ENCODE assay signal across 16 mouse cellular contexts in the genomic region with DNA sequence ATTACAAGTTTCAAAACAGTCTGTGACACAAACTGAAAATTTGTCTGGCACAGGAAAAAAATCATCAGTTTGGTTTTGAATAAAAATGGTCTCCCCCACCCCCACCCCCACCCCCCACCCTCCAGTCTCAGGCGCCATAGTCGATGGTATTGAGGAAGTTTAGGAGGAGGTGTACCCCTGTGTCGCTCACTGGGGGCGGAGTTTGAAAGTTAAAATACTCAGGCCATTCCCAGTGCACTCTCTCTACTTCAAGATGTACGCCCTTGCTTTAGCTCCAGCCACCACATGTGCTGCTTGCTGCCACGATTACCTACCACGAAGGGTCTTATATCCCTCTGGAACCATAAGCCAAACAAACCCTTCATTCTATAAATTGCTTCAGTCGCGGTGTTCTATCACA.
DNase-seq lines count a peak whose midpoint lies in the region; ATAC-seq and TF ChIP-seq lines count a peak whose summit lies in the region.
"Had no signal": no experiment of that assay in that cellular context is flagged by ENCODE, and none has a peak within 500 bp of the region (broad histone marks: within the 10 kb centered on the region; RNA-seq: fewer than 3 reads in every experiment).

No protein-coding gene starts in this region.

- no peak overlapping the region for H3K4me3 ChIP-seq in forebrain, embryonic 12.5 days (replicated peaks)
- H3K4me3 ChIP-seq in forebrain, embryonic 10.5 days: no peak overlapping the region
- H3K4me3 ChIP-seq in hindbrain, postnatal 0 days (ENCODE audit: low read length): no peak overlapping the region
- H3K4me3 ChIP-seq in hindbrain, embryonic 12.5 days: no peak overlapping the region
- peak overlapping the region; percentile 35 to 67 for H3K4me3 ChIP-seq in MEL (ENCODE audit: control insufficient read depth in 1 of 2, insufficient read depth in 1 of 2, low read depth in 2 of 2, low read length in 2 of 2)
- no peak overlapping the region for H3K4me3 ChIP-seq in midbrain, embryonic 15.5 days
- H3K4me3 ChIP-seq: embryonic facial prominence, embryonic 13.5 days; heart, embryonic 13.5 days; left cerebral cortex, adult 2 months; limb, embryonic 12.5 days; liver, embryonic 15.5 days; neural tube, embryonic 13.5 days had no signal

- TF ChIP-seq CTCF in hindbrain, postnatal 0 days (IDR thresholded peaks at IDR 0.05; ENCODE audit: low read depth): no peak
- no peak for TF ChIP-seq CTCF in MEL (IDR thresholded peaks at IDR 0.05 in 2 of 3, conservative IDR thresholded peaks at IDR 0.05 in 1 of 3; ENCODE audit: control insufficient read depth in 1 of 3, insufficient read depth in 1 of 3, low read depth in 2 of 3, low read length in 3 of 3, poor library complexity in 1 of 3, severe bottlenecking in 1 of 3)

- no peak for TF ChIP-seq EP300 in MEL (IDR thresholded peaks at IDR 0.05; ENCODE audit: low read depth in 1 of 2, low read length in 2 of 2)

- peak; percentile 39; the same call in 1 of the 2 replicates for ATAC-seq in forebrain, embryonic 12.5 days (ENCODE audit: low FRiP score)
- ATAC-seq in hindbrain, postnatal 0 days: peak; percentile 43; the same call in 1 of the 2 replicates
- no peak for ATAC-seq in hindbrain, embryonic 12.5 days (ENCODE audit: low FRiP score)
- ATAC-seq in midbrain, embryonic 15.5 days (replicated peaks): 0 out of 2 replicates have a peak, but pooled peaks have one; percentile 32

- no peaks in the 10 kb centered on the region for H3K27me3 ChIP-seq in forebrain, embryonic 12.5 days
- H3K27me3 ChIP-seq in forebrain, embryonic 10.5 days (ENCODE audit: poor library complexity, severe bottlenecking): no peaks in the 10 kb centered on the region
- H3K27me3 ChIP-seq in hindbrain, postnatal 0 days (ENCODE audit: insufficient read depth, low read length): no peaks in the 10 kb centered on the region
- H3K27me3 ChIP-seq in hindbrain, embryonic 12.5 days: no peaks in the 10 kb centered on the region
- H3K27me3 ChIP-seq in MEL (ENCODE audit: control insufficient read depth in 1 of 2, insufficient read depth in 2 of 2, low read length in 2 of 2): no peaks in the 10 kb centered on the region
- no peaks in the 10 kb centered on the region for H3K27me3 ChIP-seq in midbrain, embryonic 15.5 days (replicated peaks)
- H3K27me3 ChIP-seq: heart, embryonic 13.5 days; limb, embryonic 12.5 days; liver, embryonic 15.5 days; neural tube, embryonic 13.5 days; Patski had no signal

- H3K79me2 ChIP-seq in MEL (ENCODE audit: control insufficient read depth, insufficient read depth, low read length, poor library complexity): no peaks in the 10 kb centered on the region

- H3K36me3 ChIP-seq in forebrain, embryonic 12.5 days (replicated peaks): no peaks in the 10 kb centered on the region
- H3K36me3 ChIP-seq in forebrain, embryonic 10.5 days (replicated peaks): no peaks in the 10 kb centered on the region
- H3K36me3 ChIP-seq in hindbrain, postnatal 0 days (ENCODE audit: insufficient read depth, low read length): no peaks in the 10 kb centered on the region
- no peaks in the 10 kb centered on the region for H3K36me3 ChIP-seq in hindbrain, embryonic 12.5 days
- H3K36me3 ChIP-seq in MEL (ENCODE audit: control insufficient read depth in 1 of 2, insufficient read depth in 2 of 2, low read length in 2 of 2): peaks cover 0 to 13% of the 10 kb centered on the region in 2 experiments; a peak in 2 of 4 replicates
- no peaks in the 10 kb centered on the region for H3K36me3 ChIP-seq in midbrain, embryonic 15.5 days (replicated peaks)
- H3K36me3 ChIP-seq: embryonic facial prominence, embryonic 13.5 days; G1E; heart, embryonic 13.5 days; limb, embryonic 12.5 days; liver, embryonic 15.5 days; neural tube, embryonic 13.5 days had no signal

- 88% methylated on average over 9 of the region's 9 CpGs for WGBS in forebrain, embryonic 12.5 days
- WGBS in forebrain, embryonic 10.5 days: 90% methylated on average over 9 of the region's 9 CpGs
- 87% methylated on average over 9 of the region's 9 CpGs for WGBS in hindbrain, postnatal 0 days
- 90% methylated on average over 9 of the region's 9 CpGs for WGBS in hindbrain, embryonic 12.5 days
- 91% methylated on average over 9 of the region's 9 CpGs for WGBS in midbrain, embryonic 15.5 days

- H3K9me3 ChIP-seq in forebrain, embryonic 12.5 days: no peaks in the 10 kb centered on the region
- no peaks in the 10 kb centered on the region for H3K9me3 ChIP-seq in forebrain, embryonic 10.5 days
- H3K9me3 ChIP-seq in hindbrain, postnatal 0 days (ENCODE audit: low read length): no peaks in the 10 kb centered on the region
- H3K9me3 ChIP-seq in hindbrain, embryonic 12.5 days (replicated peaks): no peaks in the 10 kb centered on the region
- H3K9me3 ChIP-seq in MEL (replicated peaks; ENCODE audit: insufficient read depth, low read length): no peaks in the 10 kb centered on the region
- no peaks in the 10 kb centered on the region for H3K9me3 ChIP-seq in midbrain, embryonic 15.5 days
- H3K9me3 ChIP-seq: embryonic facial prominence, embryonic 13.5 days; heart, embryonic 13.5 days; limb, embryonic 12.5 days; liver, embryonic 15.5 days; neural tube, embryonic 13.5 days had no signal

- TF ChIP-seq POLR2A in MEL (IDR thresholded peaks at IDR 0.05; ENCODE audit: control insufficient read depth in 1 of 2, insufficient read depth in 1 of 2, low read depth in 1 of 2, low read length in 2 of 2, poor library complexity in 1 of 2): no peak

- no peak overlapping the region for H3K4me2 ChIP-seq in forebrain, embryonic 12.5 days
- H3K4me2 ChIP-seq in hindbrain, postnatal 0 days (ENCODE audit: low read depth, low read length): no peak overlapping the region
- H3K4me2 ChIP-seq in hindbrain, embryonic 12.5 days (replicated peaks): no peak overlapping the region
- no peak overlapping the region for H3K4me2 ChIP-seq in midbrain, embryonic 15.5 days
- H3K4me2 ChIP-seq: embryonic facial prominence, embryonic 13.5 days; limb, embryonic 12.5 days; liver, embryonic 15.5 days; lung, embryonic 14.5 days; neural tube, embryonic 13.5 days had no signal

- no peak for DNase-seq in forebrain, embryonic 10.5 days (ENCODE audit: extremely low spot score, low spot score)
- no peak for DNase-seq in hindbrain, postnatal 0 days (ENCODE audit: low spot score)
- DNase-seq in MEL (ENCODE audit: low read depth, low spot score): no peak
- no peak for DNase-seq in urinary bladder, adult 18-20 months (ENCODE audit: low spot score in 2 of 2)

- no peak overlapping the region for H3K27ac ChIP-seq in forebrain, embryonic 12.5 days
- no peak overlapping the region for H3K27ac ChIP-seq in forebrain, embryonic 10.5 days
- H3K27ac ChIP-seq in hindbrain, postnatal 0 days: no peak overlapping the region
- H3K27ac ChIP-seq in hindbrain, embryonic 12.5 days: no peak overlapping the region
- peak overlapping the region; percentile 60 for H3K27ac ChIP-seq in MEL (ENCODE audit: control insufficient read depth, low read depth, low read length)
- no peak overlapping the region for H3K27ac ChIP-seq in midbrain, embryonic 15.5 days
- H3K27ac ChIP-seq: embryonic facial prominence, embryonic 13.5 days; heart, embryonic 13.5 days; left cerebral cortex, adult 2 months; limb, embryonic 12.5 days; liver, embryonic 15.5 days; neural tube, embryonic 13.5 days had no signal

- H3K4me1 ChIP-seq in forebrain, embryonic 12.5 days: no peaks in the 10 kb centered on the region
- no peaks in the 10 kb centered on the region for H3K4me1 ChIP-seq in forebrain, embryonic 10.5 days
- H3K4me1 ChIP-seq in hindbrain, postnatal 0 days (ENCODE audit: insufficient read depth, low read length): no peaks in the 10 kb centered on the region
- no peaks in the 10 kb centered on the region for H3K4me1 ChIP-seq in hindbrain, embryonic 12.5 days
- peaks cover 4 to 10% of the 10 kb centered on the region in 2 experiments for H3K4me1 ChIP-seq in MEL (ENCODE audit: control insufficient read depth in 1 of 2, insufficient read depth in 2 of 2, low read length in 2 of 2)
- no peaks in the 10 kb centered on the region for H3K4me1 ChIP-seq in midbrain, embryonic 15.5 days
- H3K4me1 ChIP-seq: embryonic facial prominence, embryonic 13.5 days; limb, embryonic 12.5 days; liver, embryonic 15.5 days; neural tube, embryonic 13.5 days had no signal

- TF ChIP-seq RAD21 in MEL (IDR thresholded peaks at IDR 0.05; ENCODE audit: low read depth, low read length): no peak

- no peak overlapping the region for H3K9ac ChIP-seq in forebrain, embryonic 12.5 days
- no peak overlapping the region for H3K9ac ChIP-seq in hindbrain, postnatal 0 days (replicated peaks; ENCODE audit: low read length)
- no peak overlapping the region for H3K9ac ChIP-seq in hindbrain, embryonic 12.5 days
- H3K9ac ChIP-seq in MEL (ENCODE audit: control insufficient read depth, low read depth, low read length, poor library complexity, severe bottlenecking): peak overlapping the region; percentile 56
- H3K9ac ChIP-seq in midbrain, embryonic 15.5 days: no peak overlapping the region
- H3K9ac ChIP-seq: embryonic facial prominence, embryonic 13.5 days; heart, embryonic 13.5 days; limb, embryonic 12.5 days; liver, embryonic 15.5 days; lung, embryonic 14.5 days; neural tube, embryonic 13.5 days had no signal

TF ChIP-seq in MEL, 35 proteins besides CTCF, POLR2A, EP300 and RAD21:
- TF ChIP-seq POLR2AphosphoS2 (IDR thresholded peaks at IDR 0.05; ENCODE audit: low read length): no peak
- no peak for TF ChIP-seq MAZ (IDR thresholded peaks at IDR 0.05; ENCODE audit: low read depth, low read length)
- no peak for TF ChIP-seq TAL1 (IDR thresholded peaks at IDR 0.05; ENCODE audit: low read length)
- TF ChIP-seq KAT2A (conservative IDR thresholded peaks at IDR 0.05; ENCODE audit: low read depth, low read length): no peak
- no peak for TF ChIP-seq ETS1 (IDR thresholded peaks at IDR 0.05; ENCODE audit: low read depth, low read length)
- TF ChIP-seq MAFK (IDR thresholded peaks at IDR 0.05; ENCODE audit: borderline replicate concordance, low read depth, low read length): no peak
- TF ChIP-seq ZMIZ1 (IDR thresholded peaks at IDR 0.05; ENCODE audit: low read depth, low read length): no peak

Comparison
In these comparisons a context has a peak if more than half of its experiments do, and no peak if none do; other contexts are left out.
1. H3K4me3 ChIP-seq: peak in MEL (2 of 2); none in forebrain, embryonic 12.5 days (single experiment), forebrain, embryonic 10.5 days (single experiment), hindbrain, postnatal 0 days (single experiment), hindbrain, embryonic 12.5 days (single experiment) and midbrain, embryonic 15.5 days (single experiment).